Mouse (Mus musculus): ENCODE data around the gene Cct4.

DNA sequence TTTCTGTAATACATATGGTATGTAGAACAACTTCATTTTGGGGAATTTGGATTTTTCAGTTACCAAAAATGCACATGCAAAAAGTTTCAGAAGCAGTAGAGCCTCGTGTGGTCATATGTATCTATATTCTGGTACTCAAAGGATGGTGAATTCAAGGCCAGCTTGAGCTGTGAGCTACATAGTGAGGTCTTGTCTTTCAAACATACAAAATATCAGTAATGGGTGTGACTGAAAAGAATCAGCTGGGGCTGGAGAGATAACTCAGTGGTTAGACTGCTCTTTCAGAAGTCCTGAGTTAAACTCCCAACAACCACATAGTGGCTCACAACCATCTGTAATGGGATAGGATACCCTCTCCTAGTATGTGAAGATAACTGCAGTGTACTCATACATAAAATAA is 8.0 kb downstream of the Cct4 start:
- no peak for TF ChIP-seq CTCF (IDR thresholded peaks at IDR 0.05; ENCODE audit: control insufficient read depth, insufficient read depth, insufficient read length)
- no peak for TF ChIP-seq MYOD1 (IDR thresholded peaks at IDR 0.05; ENCODE audit: control insufficient read depth, insufficient read length, low read depth)
- TF ChIP-seq CEBPB (IDR thresholded peaks at IDR 0.05; ENCODE audit: low read depth) = no peak
- no peak for TF ChIP-seq MAX (IDR thresholded peaks at IDR 0.05)
- no peak for TF ChIP-seq MYOG (IDR thresholded peaks at IDR 0.05; ENCODE audit: control insufficient read depth, extremely low read depth, insufficient read length)

All from C2C12 (cell line).